Mouse (Mus musculus): ENCODE data around the gene Vmn2r114. TPM values are rescaled to one million over a fixed set of nuclear protein-coding genes. Genes with fewer than 3 reads are reported as not detected.
"Not testable (repeated sequence)": the region's sequence is repeated elsewhere in the genome, so short reads cannot be mapped to it uniquely, and the experiment has no call there.

Vmn2r114 gene
- polyA plus RNA-seq (2012; fragmentation: generic; extraction: Trizol), result not detected

- not testable (repeated sequence) for H3K79me2 ChIP-seq (ENCODE audit: control insufficient read depth, insufficient read depth); H3ac ChIP-seq (ENCODE audit: control insufficient read depth, insufficient read length); H3K36me3 ChIP-seq (ENCODE audit: control insufficient read depth, insufficient read depth); H3K4me2 ChIP-seq (ENCODE audit: low read depth); H3K4me3 ChIP-seq; H3K27me3 ChIP-seq (ENCODE audit: control insufficient read depth, insufficient read depth, insufficient read length)
These were observed at the start of gene Vmn2r114 for GRCm38 (mm10) chr17:23312437-23312836. Gene Vmn2r114 (minus strand): TSS chr17:23312537.

DNA sequence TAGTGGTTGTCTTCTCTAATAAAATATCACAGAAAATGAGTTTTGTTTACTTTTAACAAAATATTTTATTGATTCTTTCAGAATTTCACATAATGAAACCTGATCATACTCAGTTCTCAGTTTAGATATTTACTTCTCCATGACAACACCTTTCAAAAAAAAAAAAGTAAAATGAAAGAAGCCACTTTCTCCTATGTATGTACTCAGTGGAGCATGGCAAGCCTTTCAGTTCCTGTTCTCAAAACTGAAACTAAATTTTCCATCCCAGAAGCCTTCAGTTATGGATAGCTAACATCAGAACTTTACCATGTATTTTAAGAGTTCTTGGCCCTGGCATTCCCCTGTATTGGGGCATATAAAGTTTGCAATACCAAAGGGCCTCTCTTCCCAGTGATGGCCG lies 39.3 kb upstream of the Vmn2r114 start:
- no peak overlapping the region for H3K4me2 ChIP-seq (ENCODE audit: low read depth)
- no peaks in the 10 kb centered on the region for H3K79me2 ChIP-seq (ENCODE audit: control insufficient read depth, insufficient read depth)
- H3ac ChIP-seq (ENCODE audit: control insufficient read depth, insufficient read length), result no peak overlapping the region
- H3K27me3 ChIP-seq (ENCODE audit: control insufficient read depth, insufficient read depth, insufficient read length), result no peaks in the 10 kb centered on the region
- no peak overlapping the region for H3K4me3 ChIP-seq
- no peaks in the 10 kb centered on the region for H3K36me3 ChIP-seq (ENCODE audit: control insufficient read depth, insufficient read depth)
- TF ChIP-seq MAX (IDR thresholded peaks at IDR 0.05; ENCODE audit: low read depth) (no peak), POLR2A (IDR thresholded peaks at IDR 0.05; ENCODE audit: insufficient read length, low read depth) (no peak), E2F4 (IDR thresholded peaks at IDR 0.05; ENCODE audit: insufficient read depth) (no peak), CEBPB (IDR thresholded peaks at IDR 0.05; ENCODE audit: insufficient read depth, poor library complexity, severe bottlenecking) (no peak), TCF12 (IDR thresholded peaks at IDR 0.05; ENCODE audit: insufficient read depth, poor library complexity, severe bottlenecking) (no peak), POLR2AphosphoS2 (IDR thresholded peaks at IDR 0.05; ENCODE audit: insufficient read length, low read depth) (no peak), MYOG (IDR thresholded peaks at IDR 0.05; ENCODE audit: control insufficient read depth in 1 of 3, insufficient read depth in 1 of 3, insufficient read length in 2 of 3, low read depth in 2 of 3) (no peak), TCF3 (IDR thresholded peaks at IDR 0.05; ENCODE audit: insufficient read length, low read depth) (no peak), SRF (IDR thresholded peaks at IDR 0.05; ENCODE audit: control insufficient read depth, insufficient read length, low read depth) (no peak), MYOD1 (IDR thresholded peaks at IDR 0.05; ENCODE audit: control insufficient read depth in 1 of 3, insufficient read length in 2 of 3, low read depth in 2 of 3) (no peak), REST (IDR thresholded peaks at IDR 0.05; ENCODE audit: insufficient read depth, insufficient read length) (no peak), USF1 (IDR thresholded peaks at IDR 0.05; ENCODE audit: low read depth) (no peak)

- not testable (repeated sequence) for H3K36me3 ChIP-seq (ENCODE audit: control insufficient read depth, insufficient read depth); H3K4me2 ChIP-seq (ENCODE audit: low read depth); H3ac ChIP-seq (ENCODE audit: control insufficient read depth, insufficient read length); H3K4me3 ChIP-seq; H3K27me3 ChIP-seq (ENCODE audit: control insufficient read depth, insufficient read depth, insufficient read length); H3K79me2 ChIP-seq (ENCODE audit: control insufficient read depth, insufficient read depth)
These were observed 31.1 kb upstream of the Vmn2r114 start, which contains the start of gene Vmn2r115 for GRCm38 (mm10) chr17:23343441-23343840. Gene Vmn2r115 (plus strand): TSS chr17:23343741.

GRCm38 (mm10) chr17:23330657-23331056 lies 18.3 kb upstream of the Vmn2r114 start:
- no peaks in the 10 kb centered on the region for H3K27me3 ChIP-seq (ENCODE audit: control insufficient read depth, insufficient read depth, insufficient read length)
- no peak overlapping the region for H3ac ChIP-seq (ENCODE audit: control insufficient read depth, insufficient read length)
- no peaks in the 10 kb centered on the region for H3K79me2 ChIP-seq (ENCODE audit: control insufficient read depth, insufficient read depth)
- H3K36me3 ChIP-seq (ENCODE audit: control insufficient read depth, insufficient read depth), result no peaks in the 10 kb centered on the region
- H3K4me2 ChIP-seq (ENCODE audit: low read depth), result no peak overlapping the region
- no peak for TF ChIP-seq MYOG (IDR thresholded peaks at IDR 0.05; ENCODE audit: control insufficient read depth in 1 of 3, insufficient read depth in 1 of 3, insufficient read length in 2 of 3, low read depth in 2 of 3)
- TF ChIP-seq TCF3 (IDR thresholded peaks at IDR 0.05; ENCODE audit: insufficient read length, low read depth), result no peak
- no peak for TF ChIP-seq POLR2AphosphoS2 (IDR thresholded peaks at IDR 0.05; ENCODE audit: insufficient read length, low read depth)
- TF ChIP-seq REST (IDR thresholded peaks at IDR 0.05; ENCODE audit: insufficient read depth, insufficient read length), result no peak
- TF ChIP-seq MYOD1 (IDR thresholded peaks at IDR 0.05; ENCODE audit: control insufficient read depth in 1 of 3, insufficient read length in 2 of 3, low read depth in 2 of 3), result no peak
- TF ChIP-seq MAX (IDR thresholded peaks at IDR 0.05; ENCODE audit: low read depth), result no peak
- TF ChIP-seq POLR2A (IDR thresholded peaks at IDR 0.05; ENCODE audit: insufficient read length, low read depth), result no peak
- no peak for TF ChIP-seq SRF (IDR thresholded peaks at IDR 0.05; ENCODE audit: control insufficient read depth, insufficient read length, low read depth)
- TF ChIP-seq CEBPB (IDR thresholded peaks at IDR 0.05; ENCODE audit: insufficient read depth, poor library complexity, severe bottlenecking), result no peak
- no peak for TF ChIP-seq TCF12 (IDR thresholded peaks at IDR 0.05; ENCODE audit: insufficient read depth, poor library complexity, severe bottlenecking)
- no peak for TF ChIP-seq USF1 (IDR thresholded peaks at IDR 0.05; ENCODE audit: low read depth)
- TF ChIP-seq E2F4 (IDR thresholded peaks at IDR 0.05; ENCODE audit: insufficient read depth), result no peak
- no peak overlapping the region for H3K4me3 ChIP-seq

Other genes starting within 250 kb of the Vmn2r114 start
- gene Zfp40, start 119.3 kb downstream of the Vmn2r114 start, polyA plus RNA-seq (2012; fragmentation: generic; extraction: Trizol), result 0.82 TPM
- gene Vmn2r115, start 31.2 kb upstream of the Vmn2r114 start, polyA plus RNA-seq (2012; fragmentation: generic; extraction: Trizol), result not detected
- gene Vmn2r116, start 72.1 kb upstream of the Vmn2r114 start, polyA plus RNA-seq (2012; fragmentation: generic; extraction: Trizol), result not detected
- gene Vmn2r117, start 167.2 kb upstream of the Vmn2r114 start, polyA plus RNA-seq (2012; fragmentation: generic; extraction: Trizol), result not detected

Data from myocyte (in vitro differentiated cells).